Mouse (Mus musculus) ovary, postnatal 10 days (tissue): Measurements from ENCODE around the gene Pdzd2.

Source experiments
- DNase-seq: peaks from one replicate; pipeline ENCODE4 v3.0.0; 2022; ENCODE audit warnings: low spot score

Gene Pdzd2

GRCm38 (mm10) chr15:12577054-12577696, 162.5 kb downstream of the Pdzd2 start:
- no peak for DNase-seq

DNA sequence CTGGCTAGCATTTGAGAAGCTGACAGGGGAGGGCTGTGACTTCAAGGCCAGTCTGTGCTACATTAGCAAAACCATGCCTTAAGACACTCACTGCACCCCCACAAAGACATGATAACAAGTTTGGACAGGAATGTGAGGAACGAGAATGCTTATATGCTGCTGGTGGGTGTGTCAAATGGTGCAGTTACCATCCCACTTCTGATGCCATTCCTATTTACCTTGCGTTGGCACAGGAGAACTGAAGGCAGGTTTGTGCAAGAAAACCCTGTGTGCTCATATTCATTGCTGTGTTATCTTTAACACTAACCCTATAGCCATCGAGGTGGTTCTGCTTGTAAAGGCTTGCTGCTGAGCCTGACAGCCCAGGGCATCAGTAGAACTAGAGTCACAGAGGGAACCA, 166.1 kb downstream of the Pdzd2 start:
- no peak for DNase-seq

GRCm38 (mm10) chr15:12571168-12571567, 168.6 kb downstream of the Pdzd2 start:
- no peak for DNase-seq

DNA sequence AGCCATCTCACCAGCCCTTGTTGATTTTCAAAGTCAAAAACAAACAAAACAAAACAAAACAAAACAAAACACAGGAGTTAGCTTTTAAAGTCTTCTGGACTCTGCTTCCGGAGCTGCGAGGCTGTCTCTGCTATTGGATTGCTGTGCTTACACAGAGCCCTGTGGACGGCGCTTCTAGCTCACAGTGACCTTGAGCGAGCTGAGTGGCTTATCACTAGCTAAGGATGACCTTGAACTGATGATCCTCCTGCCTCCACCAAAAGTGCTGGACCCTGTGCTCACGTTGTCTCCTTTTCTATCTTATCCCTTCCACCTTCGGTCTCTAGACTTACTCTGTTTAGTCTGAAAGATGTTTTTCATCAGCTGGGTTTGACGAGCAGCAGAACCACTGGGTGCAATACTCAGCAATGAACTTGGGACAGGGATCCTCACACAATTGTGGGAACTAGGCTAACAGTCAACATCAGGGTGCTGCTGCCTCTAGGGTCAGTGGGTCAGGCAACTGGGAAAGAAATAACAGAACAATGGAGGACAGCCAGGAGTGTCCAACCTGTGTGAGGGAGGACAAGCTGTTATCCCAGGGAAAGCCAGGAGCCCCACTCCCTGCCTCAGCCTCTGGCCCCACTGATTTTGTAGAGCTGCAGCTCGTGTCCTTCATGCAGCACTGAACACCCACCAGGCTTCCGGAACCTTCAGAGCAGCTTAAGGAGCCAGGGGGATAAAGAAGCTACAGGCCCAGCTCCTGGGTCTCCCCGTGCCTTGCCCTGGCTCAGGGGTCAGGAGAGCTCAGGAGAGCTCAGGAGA, 172.9 kb downstream of the Pdzd2 start:
- no peak for DNase-seq

- no peak for DNase-seq
Measured at GRCm38 (mm10) chr15:12565281-12565680, 174.4 kb downstream of the Pdzd2 start.

DNA sequence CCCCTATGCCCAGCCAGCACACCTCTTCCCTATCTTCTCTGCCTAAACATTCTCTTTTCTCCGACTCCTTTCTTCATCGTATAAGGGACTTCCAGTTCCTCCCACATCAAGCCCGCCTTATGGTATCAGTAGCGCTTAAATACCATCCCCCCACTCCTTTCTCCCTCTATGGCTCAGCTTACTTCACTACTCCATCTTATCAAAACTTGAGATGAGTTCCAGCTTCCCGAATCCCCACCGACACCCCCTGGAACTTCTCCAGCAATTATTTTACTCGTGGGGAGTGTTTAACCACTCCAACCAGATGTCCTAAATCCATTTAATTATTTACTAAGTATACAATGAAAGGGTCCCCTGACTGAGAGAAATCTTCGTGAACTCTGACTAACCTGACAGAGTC, 179.2 kb downstream of the Pdzd2 start:
- DNase-seq: no peak

DNA sequence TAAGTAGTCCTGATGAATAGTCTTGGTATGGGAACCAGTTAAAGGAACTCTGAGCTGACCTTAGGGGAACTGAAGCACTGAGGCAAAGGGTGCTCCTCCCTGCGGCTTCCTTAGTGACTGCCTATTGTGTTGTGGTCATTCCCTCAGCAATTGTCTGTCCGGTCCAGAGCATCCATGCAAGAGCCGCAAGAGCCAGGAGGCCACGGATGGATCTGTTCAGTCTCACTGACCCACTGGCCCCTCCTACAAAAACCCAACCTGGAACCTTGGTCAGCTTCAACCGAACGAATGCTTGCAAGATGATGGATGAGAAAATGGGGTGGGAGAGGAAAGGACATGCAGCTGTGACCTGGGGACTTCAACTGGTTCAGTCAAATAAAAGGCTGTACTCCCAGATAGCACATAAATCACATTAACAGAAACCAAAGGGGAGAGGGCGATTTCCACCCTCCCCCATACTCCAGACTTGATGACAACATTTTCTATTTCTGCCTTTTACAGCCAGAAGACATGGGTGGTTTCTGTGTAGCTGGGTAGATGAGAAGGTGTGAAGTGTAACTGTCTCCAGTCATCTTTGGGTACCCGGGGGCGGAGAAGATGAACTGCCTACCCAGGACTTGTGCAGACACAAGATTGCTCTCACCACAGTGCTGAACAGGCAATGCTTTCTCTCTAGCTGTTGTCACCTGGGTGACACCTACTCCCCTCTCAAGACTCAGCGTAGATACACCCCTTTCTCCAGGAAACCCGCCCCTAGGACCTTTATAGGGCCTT, 181.9 kb downstream of the Pdzd2 start:
- no peak for DNase-seq

DNA sequence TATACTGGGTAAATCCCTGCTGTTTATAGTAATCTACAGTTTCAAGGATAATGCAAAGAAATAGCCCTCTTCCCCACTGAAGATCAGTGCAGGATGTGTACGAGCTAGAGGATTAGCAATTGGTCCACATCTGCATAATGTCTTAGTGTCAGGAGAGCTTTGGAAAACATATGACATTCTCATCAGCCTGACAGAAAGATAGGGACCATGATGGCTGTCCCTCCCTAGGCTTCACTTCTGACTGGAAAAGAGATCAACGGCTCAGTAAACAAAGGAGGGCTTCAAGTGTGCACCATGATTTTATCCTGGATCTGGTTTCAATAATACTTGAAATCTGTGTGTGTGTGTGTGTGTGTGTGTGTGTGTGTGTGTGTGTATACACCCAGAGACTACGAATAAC, 186.5 kb downstream of the Pdzd2 start:
- DNase-seq: no peak

DNA sequence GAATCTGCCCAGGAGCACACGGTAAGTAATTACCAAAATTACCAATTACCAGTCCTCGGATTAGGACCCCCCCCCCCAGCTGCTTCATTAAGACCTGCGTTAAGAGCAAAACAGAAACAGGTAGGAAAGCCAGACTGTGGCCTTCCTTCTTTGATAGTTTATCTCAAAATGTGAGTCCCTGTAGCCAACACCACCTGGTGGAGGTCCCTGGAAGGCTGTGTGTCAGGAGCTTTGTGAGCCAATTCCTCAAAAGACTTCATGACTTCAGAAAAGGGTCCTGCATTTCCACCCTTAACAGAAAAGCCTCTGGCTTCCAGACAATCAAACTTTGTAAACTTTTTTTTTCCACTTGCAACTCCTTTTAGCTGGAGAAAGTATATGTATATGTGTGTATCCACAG, 188.8 kb downstream of the Pdzd2 start:
- DNase-seq: no peak

- no peak for DNase-seq
Measured at GRCm38 (mm10) chr15:12550376-12550775, 189.3 kb downstream of the Pdzd2 start.

GRCm38 (mm10) chr15:12549919-12550305, 189.8 kb downstream of the Pdzd2 start:
- no peak for DNase-seq

- no peak for DNase-seq
Measured at GRCm38 (mm10) chr15:12549271-12549918, 190.3 kb downstream of the Pdzd2 start.

- DNase-seq: no peak
Measured at GRCm38 (mm10) chr15:12548696-12549095, 191.0 kb downstream of the Pdzd2 start.

GRCm38 (mm10) chr15:12547640-12548405, 191.9 kb downstream of the Pdzd2 start:
- DNase-seq: no peak

DNA sequence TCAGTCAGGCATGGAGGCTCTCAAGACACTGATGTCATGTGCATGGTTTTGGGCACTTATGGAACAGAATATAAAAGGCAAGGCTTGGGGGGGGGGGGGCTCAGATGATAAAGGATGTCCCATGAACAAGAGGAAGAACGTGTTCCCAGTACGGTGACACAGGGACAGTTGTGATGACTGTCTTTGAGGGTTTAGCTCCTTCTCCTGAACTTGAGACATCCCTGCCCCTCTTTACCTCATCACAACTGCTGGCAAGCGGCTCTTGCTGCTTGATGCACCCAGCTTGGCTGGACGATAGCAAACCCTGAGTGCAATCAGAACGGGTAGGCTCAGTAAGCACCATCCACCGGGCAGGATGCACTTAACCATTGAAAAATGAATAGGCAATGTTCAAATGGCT, 192.9 kb downstream of the Pdzd2 start:
- no peak for DNase-seq

DNA sequence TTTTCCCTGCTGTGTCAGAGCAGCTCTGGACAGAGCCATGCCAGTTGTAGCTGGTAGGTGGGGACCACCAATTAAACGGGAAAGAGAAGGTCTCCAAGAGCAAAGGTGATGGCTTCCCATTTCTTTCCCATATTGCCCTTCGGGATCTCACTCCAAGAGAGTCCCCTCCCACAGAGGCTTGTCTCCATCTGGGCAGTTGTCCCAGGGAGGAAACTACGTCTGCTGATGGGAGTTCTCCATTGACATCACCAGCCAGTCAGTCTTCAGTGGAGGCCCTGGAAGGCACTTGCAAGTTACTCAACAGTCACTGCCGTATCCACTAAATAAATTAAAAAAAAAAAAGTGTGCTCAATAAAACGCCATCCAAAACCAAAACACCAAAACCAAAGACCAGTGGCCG, 194.1 kb downstream of the Pdzd2 start:
- DNase-seq: no peak

GRCm38 (mm10) chr15:12545220-12545619, 194.5 kb downstream of the Pdzd2 start:
- no peak for DNase-seq

DNA sequence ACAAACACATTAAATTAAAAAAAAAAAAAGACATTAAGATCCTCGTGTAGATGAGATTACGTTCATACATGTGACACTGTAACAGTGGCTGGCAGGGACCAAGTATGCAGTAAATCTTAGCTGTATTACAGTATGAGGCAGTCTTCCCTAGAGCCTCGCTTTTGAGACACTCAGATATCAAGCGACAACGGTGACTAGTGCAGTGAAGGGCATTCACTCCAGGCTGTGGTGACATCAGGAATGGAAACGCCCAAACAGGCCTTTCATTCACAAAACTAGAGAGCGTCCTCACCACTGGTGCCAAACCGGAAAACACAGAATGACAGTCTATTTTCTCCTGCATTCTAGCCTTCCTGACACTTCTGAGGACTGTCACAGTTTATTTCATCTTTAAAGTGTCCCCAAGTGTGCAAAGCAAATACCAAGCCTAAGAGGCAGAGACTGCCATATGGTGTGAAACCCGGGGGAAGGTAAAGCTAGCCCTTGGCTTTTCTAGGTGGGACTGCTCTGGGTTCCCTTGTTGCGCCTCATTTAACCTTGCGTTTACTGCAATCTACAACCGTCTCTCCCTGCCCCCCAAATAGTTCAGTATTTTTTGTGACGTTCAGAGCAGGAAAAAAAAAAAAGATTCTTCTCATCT, 195.9 kb downstream of the Pdzd2 start:
- DNase-seq: no peak

- DNase-seq: no peak
Measured at GRCm38 (mm10) chr15:12542316-12542715, 197.4 kb downstream of the Pdzd2 start.

- DNase-seq: no peak
Measured at GRCm38 (mm10) chr15:12539618-12540302, 200.0 kb downstream of the Pdzd2 start.

DNA sequence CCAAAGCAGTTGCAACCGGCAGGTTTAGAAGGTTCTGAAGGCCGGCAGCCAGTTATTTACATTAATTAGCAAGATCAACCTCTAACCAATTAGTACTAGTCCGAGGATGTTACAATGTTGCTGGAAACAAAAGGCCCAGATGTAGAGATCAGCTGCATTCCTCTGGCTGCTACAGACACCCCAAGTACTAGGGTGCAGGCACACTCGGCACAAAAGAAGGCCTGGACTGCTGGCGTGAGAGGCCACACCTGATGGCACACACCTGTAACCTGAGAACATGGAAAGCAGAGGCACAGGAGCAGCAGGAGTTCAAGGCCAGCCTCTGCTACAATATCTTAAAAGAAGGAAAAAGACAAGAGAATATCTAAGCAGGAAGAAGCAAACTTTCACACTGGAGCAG, 206.5 kb downstream of the Pdzd2 start:
- DNase-seq: no peak
